Mouse (Mus musculus): ENCODE measurements around the gene Ms4a4b. TPM values are rescaled to one million over a fixed set of nuclear protein-coding genes. Genes with fewer than 3 reads are reported as not detected.

The Ms4a4b gene
- total and polyA plus RNA-seq, 3 experiments, result not detected

DNA sequence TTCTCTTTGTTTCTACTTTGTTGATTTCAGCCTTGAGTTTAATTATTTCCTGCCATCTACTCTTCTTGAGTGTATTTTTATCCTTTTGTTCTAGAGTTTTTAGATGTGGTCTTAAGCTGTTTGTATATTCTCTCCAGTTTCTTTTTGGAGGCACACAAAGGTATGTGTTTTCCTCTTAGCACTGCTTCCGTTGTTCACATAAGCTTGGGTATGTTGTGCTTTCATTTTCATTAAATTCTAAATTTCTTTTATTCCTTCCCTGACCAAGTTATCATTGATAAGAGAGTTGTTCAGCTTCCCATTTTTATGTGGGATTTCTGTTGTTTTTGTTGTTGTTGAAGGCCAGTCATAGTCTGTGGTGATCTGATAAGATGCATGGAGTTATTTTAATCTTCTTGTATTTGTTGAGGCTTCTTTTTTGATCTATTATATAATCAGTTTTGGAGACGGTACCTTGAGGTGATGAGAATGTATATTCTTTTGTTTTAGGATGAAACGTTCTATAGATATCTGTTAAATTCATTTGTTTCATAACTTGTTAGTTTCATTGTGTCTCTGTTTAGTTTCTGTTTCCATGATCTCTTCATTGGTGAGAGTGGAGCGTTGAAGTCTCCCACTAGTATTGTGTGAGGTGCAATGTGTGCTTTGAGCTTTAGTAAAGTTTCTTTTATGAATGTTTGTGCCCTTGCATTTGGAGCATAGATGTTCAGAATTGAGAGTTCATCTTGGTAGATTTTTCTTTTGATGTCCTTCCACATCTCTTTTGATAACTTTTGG lies 8.1 kb upstream of the Ms4a4b start:
- dilution Hi-C loops (cut with MboI; ENCODE audit: extremely low pct_ligation_motif_present, extremely low pct_unique_long_range_greater_than_20kb, low sequenced_read_pairs), result no loop called here
- Histone ChIP-seq H3K9ac (ENCODE audit: insufficient read depth, low read depth) (no peak overlapping the region), H3K79me2 (replicated peaks; ENCODE audit: control insufficient read depth, extremely low read depth, insufficient read depth, poor library complexity, severe bottlenecking) (no peaks in the 10 kb centered on the region), H3K9me3 (replicated peaks; ENCODE audit: low read length) (no peaks in the 10 kb centered on the region), H3K4me3 (replicated peaks in 1 of 3; ENCODE audit: low read depth in 2 of 3, low read length in 2 of 3, poor library complexity in 1 of 3) (no peak overlapping the region), H3K27me3 (replicated peaks) (no peaks in the 10 kb centered on the region), H3K27ac (ENCODE audit: insufficient read depth, low read depth) (no peak overlapping the region), H3K36me3 (replicated peaks in 1 of 2; ENCODE audit: control insufficient read depth in 1 of 2, insufficient read depth in 1 of 2, low read length in 1 of 2) (no peaks in the 10 kb centered on the region), H3K4me1 (ENCODE audit: control insufficient read depth in 1 of 2, insufficient read depth in 2 of 2) (peaks cover 0 to 3% of the 10 kb centered on the region in 2 experiments; a peak in 2 of 4 replicates), H3K4me2 (ENCODE audit: insufficient read depth, low read depth, poor library complexity, severe bottlenecking) (no peak overlapping the region)
- in situ Hi-C loops (cut with MboI; ENCODE audit: low pct_ligation_motif_present, low pct_unique_long_range_greater_than_20kb, low sequenced_read_pairs), result no loop called here
- no peak for DNase-seq (ENCODE audit: extremely low read depth)
- TF ChIP-seq CHD2 (IDR thresholded peaks at IDR 0.05; ENCODE audit: low read length) (no peak), E2F4 (IDR thresholded peaks at IDR 0.05; ENCODE audit: insufficient replicate concordance, low read depth, low read length) (no peak), USF1 (IDR thresholded peaks at IDR 0.05; ENCODE audit: low read depth, low read length) (no peak), MYC (IDR thresholded peaks at IDR 0.05; ENCODE audit: low read depth, low read length) (no peak), IRF4 (IDR thresholded peaks at IDR 0.05; ENCODE audit: low read depth, low read length) (no peak), POLR2AphosphoS2 (IDR thresholded peaks at IDR 0.05; ENCODE audit: low read depth, low read length) (no peak), ZKSCAN1 (IDR thresholded peaks at IDR 0.05; ENCODE audit: borderline replicate concordance, low read depth, low read length) (no peak), ELF1 (IDR thresholded peaks at IDR 0.05; ENCODE audit: low read depth, low read length) (no peak)

DNA sequence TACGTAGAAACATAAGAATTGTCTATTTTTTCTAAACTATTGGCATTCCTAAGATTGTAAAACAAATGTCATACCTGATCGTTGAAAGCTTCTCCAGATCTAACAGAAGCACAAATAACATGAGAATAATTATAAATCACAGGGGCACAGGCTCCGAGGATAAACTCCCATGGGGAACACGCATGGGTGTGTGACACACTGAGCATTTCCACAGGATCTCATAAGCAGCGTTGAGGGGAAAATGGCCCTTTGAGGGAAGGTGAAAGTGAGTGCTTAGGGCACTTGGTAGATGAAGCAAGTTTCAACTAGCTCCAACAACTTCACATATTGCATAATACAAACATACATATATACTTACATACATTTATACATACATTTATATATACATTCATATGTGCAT lies 611 bp downstream of the Ms4a4b start:
- no peaks in the 10 kb centered on the region for H3K36me3 ChIP-seq (replicated peaks in 1 of 2; ENCODE audit: control insufficient read depth in 1 of 2, insufficient read depth in 1 of 2, low read length in 1 of 2)
- no peak overlapping the region for H3K4me3 ChIP-seq (replicated peaks in 1 of 3; ENCODE audit: low read depth in 2 of 3, low read length in 2 of 3, poor library complexity in 1 of 3)
- DNase-seq (ENCODE audit: extremely low read depth), result no peak
- H3K79me2 ChIP-seq (replicated peaks; ENCODE audit: control insufficient read depth, extremely low read depth, insufficient read depth, poor library complexity, severe bottlenecking), result no peaks in the 10 kb centered on the region
- no peak for TF ChIP-seq JUND (conservative IDR thresholded peaks at IDR 0.05; ENCODE audit: low read depth, low read length)
- TF ChIP-seq MEF2A (IDR thresholded peaks at IDR 0.05; ENCODE audit: borderline replicate concordance, low read depth, low read length), result no peak
- TF ChIP-seq ZNF384 (IDR thresholded peaks at IDR 0.05; ENCODE audit: low read depth, low read length), result no peak
- TF ChIP-seq CHD1 (IDR thresholded peaks at IDR 0.05; ENCODE audit: low read depth, low read length), result no peak
- no peak for TF ChIP-seq NRF1 (IDR thresholded peaks at IDR 0.05; ENCODE audit: low read depth, low read length)
- no peak for TF ChIP-seq MAFK (IDR thresholded peaks at IDR 0.05; ENCODE audit: insufficient replicate concordance, low read length)
- no peak for TF ChIP-seq ZKSCAN1 (IDR thresholded peaks at IDR 0.05; ENCODE audit: borderline replicate concordance, low read depth, low read length)
- TF ChIP-seq BHLHE40 (IDR thresholded peaks at IDR 0.05; ENCODE audit: low read depth, low read length), result no peak
- TF ChIP-seq SIN3A (IDR thresholded peaks at IDR 0.05; ENCODE audit: low read length), result no peak
- TF ChIP-seq PAX5 (IDR thresholded peaks at IDR 0.05; ENCODE audit: low read length), result no peak
- no peak overlapping the region for H3K9ac ChIP-seq (ENCODE audit: insufficient read depth, low read depth)
- no peak overlapping the region for H3K4me2 ChIP-seq (ENCODE audit: insufficient read depth, low read depth, poor library complexity, severe bottlenecking)
- dilution Hi-C loops (cut with MboI; ENCODE audit: extremely low pct_ligation_motif_present, extremely low pct_unique_long_range_greater_than_20kb, low sequenced_read_pairs) (no loop called here), in situ Hi-C loops (cut with MboI; ENCODE audit: low pct_ligation_motif_present, low pct_unique_long_range_greater_than_20kb, low sequenced_read_pairs) (no loop called here)
- no peaks in the 10 kb centered on the region for H3K27me3 ChIP-seq (replicated peaks)
- H3K4me1 ChIP-seq (ENCODE audit: control insufficient read depth in 1 of 2, insufficient read depth in 2 of 2), result no peaks in the 10 kb centered on the region
- no peaks in the 10 kb centered on the region for H3K9me3 ChIP-seq (replicated peaks; ENCODE audit: low read length)
- H3K27ac ChIP-seq (ENCODE audit: insufficient read depth, low read depth), result no peak overlapping the region
